In the genomic region with DNA sequence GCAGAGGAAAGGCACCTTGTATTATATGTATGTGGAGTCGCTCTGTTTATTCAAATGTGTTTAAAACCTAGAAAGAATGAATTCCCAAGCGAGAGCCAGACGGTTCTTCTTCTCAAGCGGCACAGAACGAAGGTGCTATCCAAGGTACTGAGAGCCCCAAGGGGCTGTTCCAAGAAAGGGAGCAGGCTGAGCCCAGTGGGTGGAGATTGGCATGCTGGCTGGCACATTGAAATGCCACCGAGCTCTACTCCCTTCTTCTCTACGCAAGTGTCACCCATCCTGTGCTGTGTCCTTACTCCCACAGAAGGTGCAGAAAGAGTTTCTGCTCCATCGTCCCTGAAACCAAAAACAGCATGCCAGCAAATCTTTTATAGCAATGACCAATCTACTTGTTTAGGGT, we compare ENCODE assay signal across 11 mouse cellular contexts.
DNase-seq lines count a peak whose midpoint lies in the region; ATAC-seq and TF ChIP-seq lines count a peak whose summit lies in the region.
"Had no signal": no experiment of that assay in that cellular context is flagged by ENCODE, and none has a peak within 500 bp of the region (broad histone marks: within the 10 kb centered on the region; RNA-seq: fewer than 3 reads in every experiment).

No protein-coding gene starts in this region.

- DNase-seq in frontal cortex, postnatal 10 days (ENCODE audit: low spot score in 2 of 2) = no peak
- peak; percentile 51 for DNase-seq in lung, postnatal 0 days (ENCODE audit: low spot score)
- DNase-seq in lung, postnatal 14 days = no peak
- peak; percentile 25 for DNase-seq in embryonic facial prominence, embryonic 10.5 days (ENCODE audit: low spot score)
- peak; percentile 39 for DNase-seq in stomach, postnatal 0 days (ENCODE audit: low spot score)
- no peak for DNase-seq in spleen, postnatal 10 days (ENCODE audit: low spot score in 2 of 2)
- no peak for DNase-seq in cerebellum, postnatal 14 days
- DNase-seq: liver, embryonic 13.5 days had no signal

- H3K4me1 ChIP-seq in lung, postnatal 0 days (ENCODE audit: insufficient read depth, low read depth, low read length) = no peaks in the 10 kb centered on the region
- peaks cover 10% of the 10 kb centered on the region for H3K4me1 ChIP-seq in embryonic facial prominence, embryonic 10.5 days
- H3K4me1 ChIP-seq in stomach, postnatal 0 days (replicated peaks; ENCODE audit: control insufficient read depth, insufficient read depth) = no peaks in the 10 kb centered on the region
- H3K4me1 ChIP-seq: embryonic facial prominence, embryonic 13.5 days; liver, embryonic 13.5 days had no signal

- H3K9me3 ChIP-seq in lung, postnatal 0 days (ENCODE audit: low read length) = no peaks in the 10 kb centered on the region
- H3K9me3 ChIP-seq in embryonic facial prominence, embryonic 10.5 days = no peaks in the 10 kb centered on the region
- H3K9me3 ChIP-seq in stomach, postnatal 0 days (ENCODE audit: control insufficient read depth, low read length) = no peaks in the 10 kb centered on the region
- H3K9me3 ChIP-seq: embryonic facial prominence, embryonic 13.5 days; liver, embryonic 13.5 days had no signal

- no peaks in the 10 kb centered on the region for H3K27me3 ChIP-seq in lung, postnatal 0 days (replicated peaks; ENCODE audit: insufficient read depth, low read length)
- H3K27me3 ChIP-seq in embryonic facial prominence, embryonic 10.5 days (replicated peaks; ENCODE audit: low read depth, poor library complexity, severe bottlenecking) = peaks cover 14% of the 10 kb centered on the region
- H3K27me3 ChIP-seq in stomach, postnatal 0 days (ENCODE audit: control insufficient read depth, insufficient read depth, low read length) = no peaks in the 10 kb centered on the region

- no peak for TF ChIP-seq CTCF in lung, postnatal 0 days (IDR thresholded peaks at IDR 0.05)
- TF ChIP-seq CTCF in stomach, postnatal 0 days (IDR thresholded peaks at IDR 0.05; ENCODE audit: low read depth) = no peak

- no peak overlapping the region for H3K4me3 ChIP-seq in lung, postnatal 0 days (ENCODE audit: low read depth, low read length)
- H3K4me3 ChIP-seq in embryonic facial prominence, embryonic 10.5 days = no peak overlapping the region
- H3K4me3 ChIP-seq in stomach, postnatal 0 days (ENCODE audit: low read depth, low read length) = no peak overlapping the region
- H3K4me3 ChIP-seq: embryonic facial prominence, embryonic 13.5 days; liver, embryonic 13.5 days had no signal

- ATAC-seq in frontal cortex, adult (ENCODE audit: low TSS enrichment) = peak; percentile 71
- ATAC-seq in lung, postnatal 0 days = no peak
- no peak for ATAC-seq in stomach, postnatal 0 days (ENCODE audit: low FRiP score, low TSS enrichment)
- ATAC-seq: hindbrain, postnatal 0 days had no signal

- WGBS in lung, postnatal 0 days = 20% methylated on average over 8 of the region's 8 CpGs
- 33% methylated on average over 8 of the region's 8 CpGs for WGBS in embryonic facial prominence, embryonic 10.5 days
- WGBS in stomach, postnatal 0 days = 19% methylated on average over 8 of the region's 8 CpGs

- H3K36me3 ChIP-seq in lung, postnatal 0 days (ENCODE audit: insufficient read depth, low read length) = no peaks in the 10 kb centered on the region
- no peaks in the 10 kb centered on the region for H3K36me3 ChIP-seq in embryonic facial prominence, embryonic 10.5 days (replicated peaks)
- no peaks in the 10 kb centered on the region for H3K36me3 ChIP-seq in stomach, postnatal 0 days (ENCODE audit: control insufficient read depth, insufficient read depth, low read length)
- H3K36me3 ChIP-seq: embryonic facial prominence, embryonic 13.5 days; liver, embryonic 13.5 days had no signal

- H3K4me2 ChIP-seq in lung, postnatal 0 days (replicated peaks; ENCODE audit: low read depth, low read length) = no peak overlapping the region
- no peak overlapping the region for H3K4me2 ChIP-seq in stomach, postnatal 0 days (replicated peaks; ENCODE audit: low read depth)
- H3K4me2 ChIP-seq: embryonic facial prominence, embryonic 13.5 days; liver, embryonic 13.5 days had no signal

- TF ChIP-seq EP300 in lung, postnatal 0 days (IDR thresholded peaks at IDR 0.05) = no peak
- TF ChIP-seq EP300 in stomach, postnatal 0 days (optimal IDR thresholded peaks at IDR 0.05) = no peak

- no peak overlapping the region for H3K27ac ChIP-seq in lung, postnatal 0 days (ENCODE audit: low read length)
- H3K27ac ChIP-seq in embryonic facial prominence, embryonic 10.5 days (replicated peaks) = no peak overlapping the region
- no peak overlapping the region for H3K27ac ChIP-seq in stomach, postnatal 0 days (replicated peaks)
- H3K27ac ChIP-seq: embryonic facial prominence, embryonic 13.5 days; hindbrain, postnatal 0 days; liver, embryonic 13.5 days had no signal

- H3K9ac ChIP-seq in lung, postnatal 0 days (replicated peaks; ENCODE audit: low read depth) = no peak overlapping the region
- H3K9ac ChIP-seq in stomach, postnatal 0 days (ENCODE audit: low read length) = no peak overlapping the region
- H3K9ac ChIP-seq: embryonic facial prominence, embryonic 13.5 days; liver, embryonic 13.5 days had no signal

Comparison
In these comparisons a context has a peak if more than half of its experiments do, and no peak if none do; other contexts are left out.
1. DNase-seq: peak in lung, postnatal 0 days (single experiment), embryonic facial prominence, embryonic 10.5 days (single experiment) and stomach, postnatal 0 days (single experiment); none in frontal cortex, postnatal 10 days (0 of 2), lung, postnatal 14 days (single experiment), spleen, postnatal 10 days (0 of 2) and cerebellum, postnatal 14 days (0 of 2).